25 mouse cellular contexts compared by ENCODE assay signal in the genomic region with DNA sequence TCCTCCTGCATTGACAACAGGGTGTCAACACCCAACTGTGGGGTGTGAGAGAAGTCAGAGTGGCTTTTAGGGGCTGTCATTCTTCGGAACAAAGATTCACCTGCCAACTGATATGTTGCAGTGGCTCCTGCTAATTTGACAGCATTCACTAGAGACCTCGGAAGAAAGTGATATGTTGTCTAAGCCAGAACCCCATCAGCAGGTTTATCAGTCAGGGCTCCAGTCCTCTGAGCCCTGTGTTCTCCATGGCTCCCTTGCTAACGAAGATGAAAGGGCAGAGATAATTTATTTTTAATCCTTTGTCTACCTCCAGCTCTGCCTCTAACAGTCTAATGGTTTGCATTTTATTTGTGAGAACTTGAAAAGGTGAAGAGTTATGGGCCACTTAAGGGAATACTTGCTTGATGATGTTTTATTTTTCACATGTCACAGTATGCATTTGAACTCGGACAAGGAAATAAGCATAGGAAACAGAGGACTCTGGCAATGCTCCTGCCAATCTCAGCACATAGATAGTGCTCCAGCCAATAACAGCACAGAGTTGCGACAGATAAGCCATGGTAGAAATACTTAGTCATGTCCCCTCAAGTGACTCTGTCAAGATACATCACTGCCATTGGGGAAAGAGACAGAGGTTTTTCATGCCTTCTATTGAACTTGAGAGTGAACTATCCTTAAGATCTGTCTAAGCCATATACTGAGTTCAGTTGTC.
"Had no signal": no experiment of that assay in that cellular context is flagged by ENCODE, and none has a peak within 500 bp of the region (broad histone marks: within the 10 kb centered on the region; RNA-seq: fewer than 3 reads in every experiment).

No protein-coding gene starts in this region.

- H3K4me3 ChIP-seq: hindbrain, embryonic 13.5 days; hindbrain, embryonic 15.5 days; kidney, embryonic 15.5 days; limb, embryonic 10.5 days; limb, embryonic 12.5 days; liver, embryonic 13.5 days; liver, embryonic 15.5 days had no signal

- H3K27me3 ChIP-seq: hindbrain, embryonic 13.5 days; hindbrain, embryonic 15.5 days; kidney, embryonic 15.5 days; limb, embryonic 12.5 days; liver, embryonic 13.5 days; liver, embryonic 15.5 days had no signal

- DNase-seq: forebrain, postnatal 0 days; gastrocnemius, postnatal 14 days; gastrocnemius, postnatal 36 days; heart, postnatal 10 days; kidney, adult 11 months; kidney, adult 2 months; kidney, adult 9 months; kidney, postnatal 14 days; kidney, postnatal 36 days; layer of hippocampus, adult 9-11 months; layer of hippocampus, postnatal 36 days; liver; liver, embryonic 13.5 days; liver, postnatal 0 days; lung, adult 2 months had no signal

- H3K9me3 ChIP-seq: hindbrain, embryonic 13.5 days; hindbrain, embryonic 15.5 days; kidney, embryonic 15.5 days; limb, embryonic 10.5 days; limb, embryonic 12.5 days; liver, embryonic 13.5 days; liver, embryonic 15.5 days had no signal

- H3K4me1 ChIP-seq: hindbrain, embryonic 13.5 days; hindbrain, embryonic 15.5 days; kidney, embryonic 15.5 days; limb, embryonic 10.5 days; limb, embryonic 12.5 days; liver, embryonic 13.5 days; liver, embryonic 15.5 days had no signal

- H3K4me2 ChIP-seq: hindbrain, embryonic 13.5 days; hindbrain, embryonic 15.5 days; kidney, embryonic 15.5 days; limb, embryonic 12.5 days; liver, embryonic 11.5 days; liver, embryonic 13.5 days; liver, embryonic 15.5 days had no signal

- H3K9ac ChIP-seq: forebrain, postnatal 0 days; hindbrain, embryonic 13.5 days; hindbrain, embryonic 15.5 days; kidney, embryonic 15.5 days; limb, embryonic 12.5 days; liver, embryonic 13.5 days; liver, embryonic 15.5 days; liver, postnatal 0 days had no signal

- ATAC-seq: forebrain, postnatal 0 days; hindbrain, postnatal 0 days; intestine, embryonic 16.5 days; liver, postnatal 0 days had no signal

- H3K36me3 ChIP-seq: hindbrain, embryonic 13.5 days; hindbrain, embryonic 15.5 days; kidney, embryonic 15.5 days; limb, embryonic 10.5 days; limb, embryonic 12.5 days; liver, embryonic 13.5 days; liver, embryonic 15.5 days had no signal

- H3K27ac ChIP-seq: hindbrain, embryonic 13.5 days; hindbrain, embryonic 15.5 days; hindbrain, postnatal 0 days; kidney, embryonic 15.5 days; kidney, postnatal 0 days; limb, embryonic 10.5 days; limb, embryonic 12.5 days; liver, embryonic 13.5 days; liver, embryonic 15.5 days had no signal
